Mouse (Mus musculus): Measurements from ENCODE around the gene Scgb2b19.
"Not testable (repeated sequence)": the region's sequence is repeated elsewhere in the genome, so short reads cannot be mapped to it uniquely, and the experiment has no call there.

Gene Scgb2b19

DNA sequence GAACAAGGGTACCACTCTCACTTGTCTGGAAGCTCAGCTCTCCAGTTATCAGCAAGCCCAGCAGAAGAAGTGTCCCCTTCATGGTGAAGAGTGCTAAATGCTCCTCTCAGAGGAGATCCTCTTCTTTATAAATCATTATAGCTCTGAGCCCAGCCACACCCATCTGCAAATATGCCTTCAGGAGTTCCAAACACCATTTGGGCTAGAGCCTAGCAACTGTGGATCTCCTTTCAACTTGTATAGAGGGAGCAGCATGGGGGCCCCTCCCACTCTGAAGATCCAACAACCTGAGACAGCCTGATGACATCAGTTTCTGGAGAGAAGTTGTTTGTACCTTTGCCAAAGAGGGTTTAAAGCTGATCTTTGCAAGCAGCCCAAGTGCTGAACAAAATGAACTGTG lies at the start of gene Scgb2b19:
Gene Scgb2b19, minus strand, starts transcription at position 101 of the 400 bp plus-strand sequence.
- DNase-seq = not testable (repeated sequence)

DNA sequence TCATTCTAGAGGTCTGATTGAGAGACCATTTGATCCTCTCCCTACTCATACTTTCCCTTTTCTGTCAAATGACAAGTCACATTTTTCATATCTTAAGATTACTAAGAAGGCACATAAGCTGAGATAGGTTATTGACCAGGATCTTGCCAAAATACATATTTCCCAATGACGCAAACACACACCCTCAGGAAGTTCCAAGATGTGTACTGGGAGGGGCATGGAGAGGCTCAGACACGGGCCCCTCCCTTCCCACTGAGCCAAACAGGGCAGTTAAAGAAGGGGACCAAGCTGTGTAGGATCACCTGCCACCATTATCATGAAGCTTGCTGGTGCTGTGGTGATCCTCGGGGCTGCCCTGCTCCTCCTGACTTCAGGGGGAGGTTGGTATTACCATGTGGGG lies 6.9 kb upstream of the Scgb2b19 start, which contains the start of gene Scgb1b19:
Gene Scgb1b19, plus strand, starts transcription at position 301 of the 400 bp plus-strand sequence.
- not testable (repeated sequence) for DNase-seq
